Mouse (Mus musculus) forebrain, embryonic 15.5 days (tissue): ENCODE data around the gene Tmem120a. TPM values are rescaled to one million over a fixed set of nuclear protein-coding genes. Genes with fewer than 3 reads are reported as not detected.

Experiments
- ATAC-seq: fragments of 200-750 bp; cut with Nextera tagmentation; replicated peaks from 2 replicates; pipeline ENCODE4 v1.8.0; 2017; ENCODE audit warnings: mild to moderate bottlenecking, moderate TSS enrichment, moderate library complexity
- H3K27ac ChIP-seq: fragments of 300-500 bp; sonication (generic); replicated peaks from 2 replicates; pipeline ENCODE4 v1.5.1; 2015; ENCODE audit warnings: mild to moderate bottlenecking, inconsistent platforms
- H3K27me3 ChIP-seq: fragments of 300-500 bp; sonication (generic); 2 replicates; pipeline ENCODE4 v1.6.1; 2015; ENCODE audit warnings: inconsistent platforms
- H3K36me3 ChIP-seq: fragments of 300-500 bp; sonication (generic); 2 replicates; pipeline ENCODE4 v1.6.1; 2015; ENCODE audit warnings: mild to moderate bottlenecking, inconsistent platforms
- H3K4me1 ChIP-seq: fragments of 300-500 bp; sonication (generic); 2 replicates; pipeline ENCODE4 v1.6.1; 2015; ENCODE audit warnings: inconsistent platforms
- H3K4me2 ChIP-seq: fragments of 300-500 bp; sonication (generic); replicated peaks from 2 replicates; pipeline ENCODE4 v1.6.1; 2015; ENCODE audit warnings: mild to moderate bottlenecking, inconsistent platforms
- H3K4me3 ChIP-seq: fragments of 300-500 bp; sonication (generic); 2 replicates; pipeline ENCODE4 v1.5.1; 2015; ENCODE audit warnings: mild to moderate bottlenecking, inconsistent platforms
- H3K9ac ChIP-seq: fragments of 300-500 bp; sonication (generic); replicated peaks from 2 replicates; pipeline ENCODE4 v1.6.1; 2015; ENCODE audit warnings: mild to moderate bottlenecking, inconsistent platforms
- H3K9me3 ChIP-seq: fragments of 300-500 bp; sonication (generic); 2 replicates; pipeline ENCODE4 v1.6.1; 2016; ENCODE audit warnings: inconsistent platforms
- WGBS: fragments of 180-500 bp; shearing (Covaris S2); methylation state at CpG from one replicate; pipeline ENCODE4 v1.1.7; 2015; ENCODE audit warnings: mixed read lengths; 5-methylcytosine and 5-hydroxymethylcytosine counted together
- microRNA-seq: library from miRNA; unstranded; fragments of <30 nt; microRNA quantifications from one replicate; pipeline ENCODE4, GENCODE M21; 2016
- polyA plus RNA-seq: library from polyadenylated mRNA; unstranded; fragments of >200 nt; fragmentation: Nextera tagmentation; extraction: Ambion mirVana; gene quantifications from 2 replicates; pipeline ENCODE4 v1.2.1, GENCODE M21; 2015

The Tmem120a gene
- polyA plus RNA-seq, 1 experiment from 2014 or later = 80.7 TPM

DNA sequence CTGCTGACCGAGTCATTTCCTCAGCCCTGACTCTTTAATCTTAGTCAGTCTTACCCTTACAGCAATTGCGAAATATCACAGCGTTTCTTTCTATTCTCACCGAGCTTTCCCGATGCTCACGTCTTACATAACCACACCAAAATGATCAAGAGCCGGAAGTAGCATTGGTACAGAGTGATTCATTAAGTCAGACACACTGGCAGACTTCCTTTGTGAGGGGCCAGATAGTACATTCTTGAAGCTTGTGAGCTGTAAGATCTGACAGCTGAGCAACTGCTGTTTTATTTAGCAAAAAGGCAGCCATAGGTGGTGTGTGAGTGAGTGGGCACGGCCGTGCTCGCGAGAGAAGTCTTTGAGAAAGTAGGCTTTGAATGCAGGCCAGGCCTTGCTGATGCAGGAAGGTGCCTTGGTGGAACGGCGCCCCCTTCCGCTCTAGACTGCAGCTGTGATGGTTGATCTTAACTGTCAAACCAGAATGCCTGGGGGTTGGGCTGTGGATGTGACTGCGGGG is 41.5 kb downstream of the Tmem120a start:
- no peak for ATAC-seq
- no peak overlapping the region for H3K9ac ChIP-seq
- no peak overlapping the region for H3K4me3 ChIP-seq
- H3K36me3 ChIP-seq = peaks cover 7% of the 10 kb centered on the region; the same call in 1 of the 2 replicates
- H3K9me3 ChIP-seq = no peaks in the 10 kb centered on the region
- H3K27me3 ChIP-seq = no peaks in the 10 kb centered on the region
- H3K27ac ChIP-seq = no peak overlapping the region
- no peak overlapping the region for H3K4me2 ChIP-seq
- H3K4me1 ChIP-seq = no peaks in the 10 kb centered on the region
- 75% methylated on average over 15 of the region's 15 CpGs for WGBS

DNA sequence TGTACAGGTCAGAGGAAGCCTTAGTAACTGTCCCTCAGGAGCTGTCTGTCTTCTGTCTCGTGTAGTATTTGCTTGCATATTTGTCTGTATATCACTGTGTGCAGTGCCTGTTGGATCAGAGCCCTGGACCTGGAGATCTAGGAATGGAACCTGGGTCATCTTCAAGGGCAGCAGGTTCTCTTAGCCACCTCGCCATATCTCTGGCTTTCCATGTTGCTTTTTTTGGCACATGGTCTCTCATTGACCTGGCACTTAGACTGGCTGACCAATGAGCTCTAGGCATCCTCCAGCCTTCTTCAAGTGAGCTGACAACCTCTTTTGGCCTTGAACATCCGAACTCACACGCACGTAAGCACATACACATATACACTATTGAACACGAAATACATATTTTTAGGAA is 42.1 kb downstream of the Tmem120a start:
- no peak overlapping the region for H3K4me2 ChIP-seq
- ATAC-seq = no peak
- no peak overlapping the region for H3K4me3 ChIP-seq
- H3K27me3 ChIP-seq = no peaks in the 10 kb centered on the region
- 92% methylated on average over 6 of the region's 6 CpGs for WGBS
- no peak overlapping the region for H3K27ac ChIP-seq
- H3K36me3 ChIP-seq = peaks cover 5% of the 10 kb centered on the region; the same call in 1 of the 2 replicates
- H3K9ac ChIP-seq = no peak overlapping the region
- H3K4me1 ChIP-seq = no peaks in the 10 kb centered on the region
- no peaks in the 10 kb centered on the region for H3K9me3 ChIP-seq

DNA sequence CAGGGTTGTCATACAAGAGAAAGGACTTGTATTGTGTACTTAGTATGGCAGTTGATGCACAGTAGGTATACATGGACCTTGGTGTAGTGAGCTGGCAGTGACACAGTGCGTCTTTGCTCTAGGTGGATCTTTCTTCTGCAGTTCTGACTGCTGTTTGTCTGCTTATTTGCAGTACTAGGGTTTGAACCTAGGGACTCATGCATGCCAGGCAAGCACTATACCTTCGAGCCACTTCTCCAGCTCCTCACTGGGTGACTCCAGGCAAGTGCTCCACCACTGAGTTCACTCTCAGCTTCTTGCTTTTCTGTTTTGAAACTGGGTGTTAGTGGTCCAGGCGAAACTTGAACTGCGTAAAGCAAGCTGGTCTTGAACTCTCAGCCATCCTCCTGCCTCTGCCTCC is 42.6 kb downstream of the Tmem120a start:
- no peak overlapping the region for H3K4me3 ChIP-seq
- H3K4me1 ChIP-seq = no peaks in the 10 kb centered on the region
- no peaks in the 10 kb centered on the region; the same call in 1 of the 2 replicates for H3K36me3 ChIP-seq
- no peaks in the 10 kb centered on the region for H3K27me3 ChIP-seq
- WGBS = 95% methylated on average over 4 of the region's 4 CpGs
- ATAC-seq = no peak
- H3K4me2 ChIP-seq = no peak overlapping the region
- H3K9ac ChIP-seq = no peak overlapping the region
- H3K27ac ChIP-seq = no peak overlapping the region
- H3K9me3 ChIP-seq = no peaks in the 10 kb centered on the region

DNA sequence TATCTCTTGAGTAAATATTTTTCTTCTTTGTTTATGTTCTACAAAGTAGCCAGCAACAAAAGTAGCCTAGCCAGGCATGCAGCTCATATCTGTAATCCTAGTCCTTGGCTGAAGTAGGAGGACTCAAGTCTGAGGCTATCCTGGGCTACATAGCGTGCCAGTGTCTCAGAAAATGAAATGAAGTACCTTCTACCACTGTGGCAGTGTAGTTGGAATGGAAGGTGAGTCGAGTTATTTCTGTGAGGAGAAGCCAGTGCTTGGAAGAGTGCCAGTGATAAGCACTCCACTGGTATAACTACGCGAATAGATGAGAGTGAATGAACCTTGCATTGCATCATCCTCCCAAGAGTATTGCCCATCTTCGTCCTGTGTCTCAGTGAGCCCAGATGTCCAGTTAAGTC is 46.5 kb downstream of the Tmem120a start:
- Histone ChIP-seq H3K4me1 (no peaks in the 10 kb centered on the region), H3K9ac (no peak overlapping the region), H3K9me3 (no peaks in the 10 kb centered on the region), H3K27ac (no peak overlapping the region), H3K36me3 (no peaks in the 10 kb centered on the region; the same call in 1 of the 2 replicates), H3K4me2 (no peak overlapping the region), H3K4me3 (no peak overlapping the region), H3K27me3 (no peaks in the 10 kb centered on the region)
- 87% methylated on average over 5 of the region's 5 CpGs for WGBS
- no peak for ATAC-seq

DNA sequence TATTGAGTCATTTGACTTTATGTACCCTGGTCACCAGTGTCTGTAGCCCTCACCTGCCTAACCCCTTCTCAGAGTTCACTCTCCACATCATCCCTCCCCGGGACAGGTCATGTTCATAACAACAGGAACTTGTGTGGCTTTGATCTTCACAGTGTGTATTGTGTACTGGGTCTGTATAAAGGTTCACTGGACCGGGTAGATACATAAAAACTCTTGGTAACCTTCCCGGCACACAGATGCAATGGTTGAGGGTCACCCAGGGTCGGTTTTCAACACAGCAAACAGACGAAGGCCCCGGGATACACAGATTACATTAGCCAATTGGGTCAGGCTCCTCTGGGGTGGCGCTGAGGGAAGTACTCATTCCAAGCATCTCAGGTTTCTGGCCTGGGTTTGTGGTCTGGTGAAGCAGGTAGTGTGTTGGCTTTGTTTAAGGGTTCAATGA is 48.9 kb downstream of the Tmem120a start:
- H3K27me3 ChIP-seq = no peaks in the 10 kb centered on the region
- H3K4me2 ChIP-seq = no peak overlapping the region
- H3K9me3 ChIP-seq = no peaks in the 10 kb centered on the region
- no peak overlapping the region for H3K9ac ChIP-seq
- no peak for ATAC-seq
- peaks cover 13% of the 10 kb centered on the region for H3K4me1 ChIP-seq
- no peak overlapping the region for H3K27ac ChIP-seq
- no peaks in the 10 kb centered on the region; the same call in 1 of the 2 replicates for H3K36me3 ChIP-seq
- 68% methylated on average over 7 of the region's 7 CpGs for WGBS
- no peak overlapping the region for H3K4me3 ChIP-seq

DNA sequence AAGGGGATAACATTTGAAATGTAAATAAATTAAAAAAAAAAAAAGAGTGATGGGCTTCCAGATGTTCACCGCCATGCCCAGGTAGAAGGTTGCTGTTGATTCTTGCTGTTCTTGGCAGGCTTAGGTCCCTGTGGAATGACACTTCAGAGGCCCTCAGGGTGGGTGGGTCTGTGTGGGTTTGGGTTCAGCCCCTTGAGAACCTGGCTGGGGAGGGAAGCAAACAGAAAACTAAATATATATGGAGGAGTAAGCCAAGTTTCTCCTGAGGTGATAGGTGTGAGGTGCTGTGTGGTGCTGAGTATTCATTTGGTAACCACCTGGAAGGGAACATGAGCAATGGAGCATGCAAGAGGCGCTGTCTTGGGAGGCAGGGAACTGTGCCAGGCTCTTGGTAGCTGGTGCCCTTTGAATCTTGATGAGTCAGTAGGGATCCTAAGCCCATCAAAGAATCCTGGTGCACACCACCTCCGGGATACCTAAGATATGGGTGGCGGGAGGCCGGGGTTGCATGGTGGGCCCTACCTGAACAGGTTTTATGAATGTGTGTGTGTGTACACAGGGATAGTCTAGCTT is 50.9 kb downstream of the Tmem120a start:
- Histone ChIP-seq H3K27me3 (no peaks in the 10 kb centered on the region), H3K9ac (no peak overlapping the region), H3K4me2 (no peak overlapping the region), H3K9me3 (no peaks in the 10 kb centered on the region), H3K4me3 (no peak overlapping the region), H3K36me3 (no peaks in the 10 kb centered on the region), H3K27ac (no peak overlapping the region), H3K4me1 (peaks cover 23% of the 10 kb centered on the region)
- 94% methylated on average over 5 of the region's 5 CpGs for WGBS
- no peak for ATAC-seq

DNA sequence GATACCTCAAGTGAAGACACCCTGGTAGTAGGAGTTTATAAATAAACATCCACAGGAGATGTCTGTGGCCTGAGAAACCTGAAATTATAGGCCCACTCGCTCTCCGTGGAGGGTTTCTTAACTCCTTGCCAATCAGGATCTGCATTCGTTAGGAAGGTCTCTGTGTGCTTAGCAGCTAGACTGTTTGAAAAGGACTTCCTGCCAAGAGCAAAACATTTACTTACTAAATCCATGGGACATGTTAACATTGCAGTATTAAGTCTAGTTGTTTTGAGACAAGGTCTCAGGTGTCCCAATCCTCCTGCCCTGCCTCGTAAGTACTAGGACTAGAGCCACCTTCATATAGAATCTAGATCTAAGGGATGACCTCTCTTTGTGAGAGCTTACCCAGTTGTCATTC is 53.0 kb downstream of the Tmem120a start:
- Histone ChIP-seq H3K4me2 (no peak overlapping the region), H3K36me3 (no peaks in the 10 kb centered on the region), H3K4me1 (peaks cover 25% of the 10 kb centered on the region), H3K27ac (no peak overlapping the region), H3K9me3 (no peaks in the 10 kb centered on the region), H3K27me3 (no peaks in the 10 kb centered on the region), H3K9ac (no peak overlapping the region), H3K4me3 (no peak overlapping the region)
- 65% methylated on average over 4 of the region's 4 CpGs for WGBS
- ATAC-seq = no peak

DNA sequence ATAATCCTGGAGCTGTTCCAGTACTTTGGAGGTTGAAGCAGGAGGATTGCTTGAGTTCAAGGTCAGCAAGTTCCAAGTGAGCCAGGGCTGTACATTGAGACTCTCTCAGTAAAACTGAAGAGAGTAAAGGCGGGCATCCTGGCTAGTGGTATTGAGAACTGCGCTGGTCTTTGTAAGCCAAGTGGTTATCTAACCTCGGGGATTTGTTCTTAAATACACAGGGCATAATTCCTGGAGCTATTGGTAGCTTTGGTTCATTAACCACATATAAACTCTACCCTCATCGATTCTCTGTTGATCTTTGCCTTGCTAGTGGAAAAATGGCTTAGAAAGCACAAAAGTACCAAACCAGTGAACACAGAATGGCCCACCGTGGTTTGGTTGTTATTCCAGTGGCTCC is 53.8 kb downstream of the Tmem120a start:
- WGBS = 78% methylated on average over 5 of the region's 5 CpGs
- peak overlapping the region; percentile 80 for H3K4me3 ChIP-seq
- H3K36me3 ChIP-seq = no peaks in the 10 kb centered on the region
- peak overlapping the region; percentile 89 for H3K4me2 ChIP-seq
- no peak overlapping the region for H3K27ac ChIP-seq
- H3K4me1 ChIP-seq = peaks cover 25% of the 10 kb centered on the region
- no peaks in the 10 kb centered on the region for H3K27me3 ChIP-seq
- ATAC-seq = no peak
- H3K9ac ChIP-seq = peak overlapping the region; percentile 81; the same call in 1 of the 2 replicates
- no peaks in the 10 kb centered on the region for H3K9me3 ChIP-seq

Small RNA genes lying within 50 kb of the gene (microRNA-seq; reads per million reads assigned to microRNA genes)
- not detected for gene Mir7034

Other genes starting within 250 kb of the Tmem120a start
- 29.2 and 31.7 TPM in 2 replicates for gene Hip1, start 199.3 kb downstream of the Tmem120a start, polyA plus RNA-seq
- gene Ccl26, start 180.9 kb downstream of the Tmem120a start, polyA plus RNA-seq = not detected in 2 replicates
- gene Ccl24, start 171.4 kb downstream of the Tmem120a start, polyA plus RNA-seq = 0.87 and 1.1 TPM in 2 replicates
- gene Rhbdd2, start 111.8 kb downstream of the Tmem120a start, polyA plus RNA-seq = 61.0 and 61.5 TPM in 2 replicates
- gene Por, start 74.4 kb downstream of the Tmem120a start, polyA plus RNA-seq = 108 and 111 TPM in 2 replicates
- 0.34 TPM in 2 replicates for gene Styxl1, start 33.9 kb upstream of the Tmem120a start, polyA plus RNA-seq
- gene Mdh2, start 34.0 kb upstream of the Tmem120a start, polyA plus RNA-seq = 554 and 557 TPM in 2 replicates
- 56.0 and 61.2 TPM in 2 replicates for gene Srrm3, start 62.4 kb upstream of the Tmem120a start, polyA plus RNA-seq
- gene Hspb1, start 143.5 kb upstream of the Tmem120a start, polyA plus RNA-seq = 6.2 and 6.5 TPM in 2 replicates
- gene Ywhag, start 190.2 kb upstream of the Tmem120a start, polyA plus RNA-seq = 664 and 720 TPM in 2 replicates
- 0.87 and 1.2 TPM in 2 replicates for gene Ssc4d, start 230.1 kb upstream of the Tmem120a start, polyA plus RNA-seq
- gene Zp3, start 235.7 kb upstream of the Tmem120a start, polyA plus RNA-seq = not detected in 2 replicates